Mouse (Mus musculus) cortical plate, adult 2 months (tissue): ENCODE results near the gene Lsm10. TPM values are rescaled to one million over a fixed set of nuclear protein-coding genes. Genes with fewer than 3 reads are reported as not detected.

Experiments used
- H3K27ac ChIP-seq: fragments of 200-500 bp; 2 replicates; pipeline ENCODE4 v1.5.1; 2012; ENCODE audit warnings: low read length, control low read depth, inconsistent platforms; ENCODE audit not compliant: insufficient read depth
- H3K4me1 ChIP-seq: fragments of 200-500 bp; 2 replicates; pipeline ENCODE4 v1.6.1; 2011; ENCODE audit warnings: low read length; ENCODE audit not compliant: control insufficient read depth, insufficient read depth
- H3K4me3 ChIP-seq: fragments of 200-500 bp; 2 replicates; pipeline ENCODE4 v1.5.1; 2011; ENCODE audit warnings: mild to moderate bottlenecking, low read length, control low read depth; ENCODE audit not compliant: insufficient read depth
- CTCF ChIP-seq: fragments of 200-500 bp; IDR thresholded peaks from 2 replicates; pipeline ENCODE4 v1.5.1; 2011; ENCODE audit warnings: mild to moderate bottlenecking, control low read depth, low read length; ENCODE audit not compliant: insufficient read depth; ENCODE audit errors: extremely low read depth
- POLR2A ChIP-seq: fragments of 200-500 bp; IDR thresholded peaks from 2 replicates; pipeline ENCODE4 v1.6.1; 2011; ENCODE audit warnings: mild to moderate bottlenecking, low read length, control low read depth; ENCODE audit not compliant: insufficient read depth; ENCODE audit errors: extremely low read depth
- polyA plus RNA-seq: library from polyadenylated mRNA; depleted of rRNA; stranded (reverse); fragments of >200 nt; gene quantifications from 2 replicates; pipeline ENCODE4 v1.2.3, GENCODE M21; 2012

Lsm10 gene
- polyA plus RNA-seq, 1 experiment: 25.5 TPM

DNA sequence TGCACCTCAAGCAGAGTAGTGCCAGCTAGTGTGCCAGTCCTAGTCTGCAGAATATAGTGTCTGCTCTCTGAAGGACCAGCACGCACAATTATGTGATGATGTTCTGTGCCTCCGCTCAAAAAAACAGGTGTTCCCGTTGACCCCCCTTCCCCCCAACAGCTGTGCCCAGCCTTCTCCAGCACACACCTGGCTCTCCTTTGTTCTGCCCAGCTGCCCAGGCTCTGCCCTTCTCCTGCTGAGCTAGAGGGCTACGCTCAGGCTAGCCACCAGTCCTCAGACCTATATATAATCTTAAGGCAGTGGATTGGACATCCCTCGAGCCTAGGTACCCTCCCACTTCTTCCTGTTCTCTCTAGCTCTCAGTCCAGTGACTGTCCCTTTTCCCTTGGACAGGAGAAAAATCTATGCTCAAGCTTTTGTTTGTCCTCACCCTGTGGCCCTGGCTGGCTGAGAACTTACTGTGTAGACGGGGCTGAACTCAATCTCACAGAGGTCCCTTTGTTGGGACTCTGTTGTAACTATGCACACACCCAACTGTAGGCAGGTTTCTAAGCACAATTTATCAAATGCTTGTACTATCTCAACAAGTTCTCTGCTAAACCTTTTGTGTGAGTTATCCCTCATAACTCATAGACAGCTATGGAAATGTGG lies 19.6 kb downstream of the Lsm10 start:
- peaks cover 18% of the 10 kb centered on the region for H3K4me1 ChIP-seq
- no peak overlapping the region for H3K27ac ChIP-seq
- H3K4me3 ChIP-seq: no peak overlapping the region
- TF ChIP-seq POLR2A (no peak), CTCF (no peak)

DNA sequence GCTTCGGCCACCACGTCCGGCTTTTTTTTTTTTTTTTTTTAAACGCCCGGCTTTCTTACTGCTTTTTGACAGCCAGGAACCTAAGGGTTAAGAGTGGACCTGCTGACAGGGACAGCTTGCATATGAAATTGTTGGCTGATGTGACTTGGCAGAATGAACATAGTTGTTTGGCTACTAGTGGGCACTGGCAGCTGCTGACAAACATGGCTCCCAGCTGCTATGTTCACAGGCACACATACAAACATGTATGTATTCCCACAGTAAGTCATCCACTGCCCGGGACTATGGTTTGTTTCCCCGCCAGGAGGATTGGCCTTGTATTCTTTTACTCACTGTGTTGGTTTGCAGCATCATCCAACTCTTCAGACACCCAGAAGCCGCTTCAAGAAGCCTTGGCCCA lies 20.7 kb downstream of the Lsm10 start:
- Histone ChIP-seq H3K4me3 (no peak overlapping the region), H3K4me1 (peaks cover 16% of the 10 kb centered on the region), H3K27ac (no peak overlapping the region)
- TF ChIP-seq CTCF (no peak), POLR2A (no peak)

DNA sequence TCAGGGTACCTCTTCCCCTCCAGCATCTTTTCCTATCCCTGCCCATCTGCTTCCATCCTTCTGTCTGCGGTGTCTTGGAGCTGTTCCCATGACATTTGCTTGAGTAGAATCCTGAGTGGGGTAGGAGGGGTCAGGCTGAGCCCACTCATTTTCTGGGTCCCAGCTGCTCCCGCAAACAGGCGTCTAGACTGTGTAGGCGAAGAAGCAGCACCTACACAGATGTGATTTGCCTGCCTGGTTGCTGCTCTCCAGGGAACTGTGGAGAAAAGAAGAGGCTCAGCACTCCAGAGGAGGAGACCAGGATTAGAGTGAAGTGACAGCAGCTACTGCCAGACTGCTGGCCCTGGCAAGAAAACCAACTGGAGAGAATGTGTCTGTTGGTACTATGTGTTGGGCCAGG lies 22.2 kb downstream of the Lsm10 start:
- Histone ChIP-seq H3K4me3 (no peak overlapping the region), H3K27ac (no peak overlapping the region), H3K4me1 (peaks cover 12% of the 10 kb centered on the region)
- TF ChIP-seq CTCF (no peak), POLR2A (no peak)

DNA sequence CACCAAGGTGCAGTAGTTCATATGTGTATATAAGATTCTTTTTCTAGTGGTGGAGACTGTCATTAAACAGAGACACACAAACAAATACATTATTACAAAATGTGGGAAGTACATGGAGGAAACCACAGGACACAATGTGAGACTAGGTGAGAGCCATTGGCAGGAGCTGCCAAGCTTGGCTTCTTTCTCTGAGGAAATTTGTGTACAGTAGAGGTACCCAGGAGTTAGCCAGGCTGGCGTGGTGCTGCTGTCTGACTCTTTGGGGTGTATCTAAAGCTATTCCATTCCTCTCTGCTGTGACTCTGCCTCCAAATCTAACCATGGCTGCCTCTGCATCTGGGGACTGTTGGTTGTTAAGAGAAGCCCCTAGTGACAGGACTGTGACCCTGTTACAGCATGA lies 22.6 kb downstream of the Lsm10 start:
- Histone ChIP-seq H3K27ac (no peak overlapping the region), H3K4me1 (peaks cover 11% of the 10 kb centered on the region; the same call in 1 of the 2 replicates), H3K4me3 (no peak overlapping the region)
- TF ChIP-seq POLR2A (no peak), CTCF (no peak)

DNA sequence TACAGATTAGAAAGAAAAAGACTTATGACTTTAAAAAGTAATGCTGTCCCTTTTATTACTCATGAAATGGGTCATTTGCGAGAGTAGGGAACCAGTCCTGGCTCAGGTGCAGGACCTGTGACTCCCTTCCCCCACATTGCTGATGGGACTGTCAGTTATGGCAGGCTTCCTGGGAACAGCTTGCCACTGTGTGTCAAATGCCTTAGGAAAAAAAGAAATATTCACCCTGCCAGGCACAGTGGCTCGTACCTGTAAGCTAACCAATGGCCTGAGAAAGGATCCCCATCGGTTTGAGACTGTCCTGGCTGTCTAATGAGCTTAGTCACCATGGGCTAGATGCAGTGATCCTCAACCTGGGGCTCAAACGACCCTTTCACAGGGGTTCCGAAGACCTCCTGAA lies 23.6 kb downstream of the Lsm10 start:
- TF ChIP-seq POLR2A (no peak), CTCF (no peak)

DNA sequence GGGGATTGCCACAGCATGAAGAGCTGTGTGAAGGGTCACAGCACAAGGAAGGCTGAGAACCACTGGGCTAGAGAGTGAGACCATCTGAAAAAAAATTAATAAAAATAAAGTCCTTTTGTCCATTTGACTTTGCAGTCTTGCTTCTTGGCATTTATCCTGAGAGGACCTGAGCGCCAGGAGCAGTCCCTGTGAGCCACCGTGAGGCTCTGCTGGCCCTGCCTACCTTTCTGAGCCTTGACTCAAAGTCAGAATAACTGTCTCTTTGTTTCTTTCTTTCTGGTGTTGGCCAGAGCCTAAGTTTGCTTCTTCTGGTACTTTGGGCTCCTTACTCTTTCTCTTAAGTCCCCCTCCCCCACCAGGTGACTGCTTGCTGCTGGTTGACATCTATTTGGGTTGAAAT lies 24.1 kb downstream of the Lsm10 start:
- H3K27ac ChIP-seq: no peak overlapping the region
- H3K4me3 ChIP-seq: no peak overlapping the region
- H3K4me1 ChIP-seq: peaks cover 11% of the 10 kb centered on the region; the same call in 1 of the 2 replicates
- TF ChIP-seq POLR2A (no peak), CTCF (no peak)

More for the DNA sequence above, 23.6 kb downstream of the Lsm10 start:
- H3K4me1 ChIP-seq: peaks cover 11% of the 10 kb centered on the region; the same call in 1 of the 2 replicates
- H3K27ac ChIP-seq: no peak overlapping the region
- H3K4me3 ChIP-seq: no peak overlapping the region

DNA sequence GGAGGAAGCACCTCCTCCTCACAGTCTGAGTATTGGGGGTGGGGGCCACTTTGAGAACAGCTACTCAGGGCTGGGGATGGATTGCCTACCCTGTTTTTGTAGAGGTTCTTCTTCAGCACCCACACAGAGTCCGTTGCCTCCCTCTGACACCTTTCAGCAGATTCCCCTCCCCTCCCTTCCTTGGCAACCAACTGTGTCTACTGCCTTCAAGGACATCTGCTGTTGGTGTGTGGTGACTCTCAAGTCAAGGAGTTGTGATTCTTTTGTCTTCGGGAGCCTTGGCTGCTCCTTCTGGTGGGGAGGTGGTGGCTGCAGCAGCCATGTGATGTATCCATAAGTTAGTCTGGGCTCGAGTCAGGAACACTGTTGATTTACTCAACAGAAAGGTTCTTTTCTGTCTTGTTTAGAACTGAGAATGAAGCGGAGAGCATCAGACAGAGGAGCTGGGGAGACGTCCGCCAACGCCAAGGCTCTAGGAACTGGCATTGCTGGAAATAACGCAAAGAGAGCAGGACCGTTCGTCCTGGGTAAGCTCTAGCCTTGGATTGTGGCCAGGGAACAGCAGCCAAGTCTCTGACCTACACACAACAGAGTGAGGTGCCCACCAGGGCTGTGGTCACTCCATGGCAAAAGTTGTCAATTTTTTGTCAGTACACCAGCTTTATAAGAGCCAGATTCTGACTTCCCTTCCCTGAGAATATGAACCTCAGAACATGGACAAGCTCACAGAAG lies 27.1 kb downstream of the Lsm10 start:
- TF ChIP-seq POLR2A (no peak), CTCF (no peak)
- H3K27ac ChIP-seq: no peak overlapping the region
- peaks cover 8% of the 10 kb centered on the region; the same call in 1 of the 2 replicates for H3K4me1 ChIP-seq
- no peak overlapping the region for H3K4me3 ChIP-seq

DNA sequence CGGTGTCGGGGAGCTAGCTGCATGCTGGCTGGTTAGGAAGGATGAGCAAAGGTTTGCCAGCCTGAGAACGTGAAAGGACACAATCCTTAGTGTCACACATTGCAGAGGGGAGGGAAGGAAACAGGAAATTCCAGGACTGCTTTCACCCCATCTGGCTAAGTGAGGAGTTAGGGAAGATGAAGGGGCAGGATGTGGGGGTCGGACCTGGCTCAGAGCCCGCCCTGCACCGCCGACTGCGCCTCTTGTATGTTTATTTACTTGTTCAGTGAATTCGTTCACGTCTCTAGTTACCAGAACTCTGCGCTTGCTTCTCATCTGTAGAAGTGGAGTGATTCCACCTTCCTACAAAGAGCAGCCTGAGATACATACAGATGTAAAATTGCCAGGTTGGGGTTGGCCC lies 34.1 kb downstream of the Lsm10 start:
- Histone ChIP-seq H3K4me1 (peaks cover 8% of the 10 kb centered on the region), H3K27ac (no peak overlapping the region), H3K4me3 (no peak overlapping the region)
- no peak for TF ChIP-seq CTCF

DNA sequence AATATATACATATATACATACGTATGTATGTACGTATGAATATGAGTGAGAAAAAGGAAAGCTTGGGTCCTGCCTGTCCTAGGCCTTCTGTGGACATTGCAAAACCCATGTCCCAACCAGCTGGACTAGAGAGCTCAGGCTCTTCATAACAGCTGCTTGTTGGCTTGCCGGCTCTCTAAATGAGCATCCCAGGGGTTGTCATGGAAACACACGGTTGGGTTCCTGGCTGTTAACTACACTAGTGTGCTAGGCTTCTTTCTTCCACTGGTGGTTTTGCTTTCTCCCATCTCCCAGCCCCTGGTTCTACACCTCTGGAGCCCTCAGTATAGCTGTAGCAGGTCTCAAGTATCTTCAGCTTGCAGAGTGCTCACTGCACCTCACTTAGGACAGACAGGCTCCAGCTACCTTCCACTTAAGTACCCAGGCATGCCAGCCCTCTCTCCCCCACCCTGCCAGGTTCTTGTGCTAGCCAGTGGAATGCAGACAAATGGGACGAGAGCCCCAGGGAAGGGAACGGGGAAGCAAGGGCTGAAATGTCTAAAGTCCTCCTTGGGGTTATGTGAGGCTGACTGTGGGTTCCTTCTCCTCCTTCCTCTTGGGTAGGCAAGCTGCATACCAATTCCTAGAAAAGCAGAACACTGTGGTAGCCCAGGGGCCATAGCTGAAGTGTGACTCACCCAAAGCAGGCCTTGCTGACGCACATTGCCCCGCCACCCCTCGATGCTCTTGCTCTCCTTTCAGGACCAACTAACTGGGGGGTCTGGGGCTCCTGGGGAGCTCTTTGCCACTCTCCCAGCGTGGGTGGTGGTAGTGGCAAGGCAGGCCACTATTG lies 35.1 kb downstream of the Lsm10 start:
- no peak overlapping the region for H3K27ac ChIP-seq
- no peak for TF ChIP-seq CTCF
- TF ChIP-seq POLR2A: no peak
- peaks cover 8% of the 10 kb centered on the region for H3K4me1 ChIP-seq
- H3K4me3 ChIP-seq: no peak overlapping the region

DNA sequence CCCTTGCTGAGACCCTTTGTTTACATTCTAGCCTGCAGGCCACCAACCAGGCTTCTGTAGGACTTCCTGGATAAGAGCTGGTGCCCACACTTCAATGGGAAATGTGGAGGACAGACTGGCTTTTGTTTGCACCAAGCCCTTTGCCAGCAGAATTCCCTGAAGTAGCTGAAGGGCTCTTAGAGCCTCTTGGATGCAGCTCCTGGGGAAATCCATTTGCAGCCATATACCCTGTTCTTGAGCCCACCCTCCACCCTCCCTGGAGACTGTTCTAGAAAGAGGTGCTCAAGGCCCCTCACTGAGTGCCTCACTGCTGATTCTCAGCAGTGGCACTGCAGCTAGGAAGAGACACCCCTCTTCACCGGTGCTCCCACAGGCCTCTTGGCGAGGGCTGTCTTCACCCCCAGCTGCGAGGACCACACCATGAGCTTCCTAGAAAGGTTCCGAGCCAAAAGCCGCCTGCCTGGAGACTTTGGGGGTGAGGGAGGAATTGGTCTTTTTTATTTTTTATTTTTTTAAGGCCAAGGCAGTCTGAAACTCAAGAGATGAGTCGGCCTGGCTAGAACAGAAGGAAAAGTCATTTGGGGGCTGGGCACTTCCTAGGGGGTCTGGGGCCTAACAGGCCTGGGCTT lies 36.3 kb downstream of the Lsm10 start:
- H3K4me1 ChIP-seq: peaks cover 8% of the 10 kb centered on the region
- H3K4me3 ChIP-seq: no peak overlapping the region
- TF ChIP-seq POLR2A (no peak), CTCF (no peak)
- no peak overlapping the region for H3K27ac ChIP-seq
